Mouse (Mus musculus) layer of hippocampus, postnatal 10 days (tissue): Measurements from ENCODE around the gene Fthl17e. TPM values are rescaled to one million over a fixed set of nuclear protein-coding genes. Genes with fewer than 3 reads are reported as not detected.
"Not testable (repeated sequence)": the region's sequence is repeated elsewhere in the genome, so short reads cannot be mapped to it uniquely, and the experiment has no call there.

ENCODE experiments used
- DNase-seq, 2 experiments: peaks; one replicate each; pipeline ENCODE4 v3.0.0; 2021; ENCODE audit warnings: low spot score in 2 of 2
- long read RNA-seq: library from polyadenylated mRNA; stranded (forward); transcript quantifications from one replicate; pipeline ENCODE4 v2.0.0, GENCODE M21; 2023
- total RNA-seq, 2 experiments: library from RNA; stranded (reverse); gene quantifications; 2 replicates each; pipeline ENCODE4 v1.2.3; 2021

The Fthl17e gene
- not detected for total RNA-seq
- long read RNA-seq, result 0 reads

GRCm38 (mm10) chrX:9033193-9033592 is at the start of gene Fthl17e:
Fthl17e (plus strand) TSS chrX:9033493.
- not testable (repeated sequence) for DNase-seq

GRCm38 (mm10) chrX:8986655-8987054 is 46.6 kb upstream of the Fthl17e start, which contains the start of gene Fthl17d:
Fthl17d (minus strand) TSS chrX:8986755.
- not testable (repeated sequence) for DNase-seq

- no peak for DNase-seq
Measured at GRCm38 (mm10) chrX:9016079-9016478, 17.2 kb upstream of the Fthl17e start.

GRCm38 (mm10) chrX:9019481-9019880 is 13.8 kb upstream of the Fthl17e start:
- no peak for DNase-seq

- DNase-seq, result peak in 1 of 2 experiments; percentile 9
Measured at GRCm38 (mm10) chrX:9041611-9042010, 8.3 kb downstream of the Fthl17e start.

- peak; percentile 75 to 91 for DNase-seq
Measured at GRCm38 (mm10) chrX:9060952-9061351, 27.7 kb downstream of the Fthl17e start.

- no peak for DNase-seq
Measured at GRCm38 (mm10) chrX:9062101-9062500, 28.8 kb downstream of the Fthl17e start.

- not testable (repeated sequence) for DNase-seq
Measured at GRCm38 (mm10) chrX:9062715-9063114, 29.4 kb downstream of the Fthl17e start, which contains the start of gene Fthl17f. Fthl17f (plus strand) TSS chrX:9063015.

- DNase-seq, result peak; percentile 72 to 82
Measured at GRCm38 (mm10) chrX:9077699-9078098, 44.4 kb downstream of the Fthl17e start.

Other genes with a start within 250 kb of the Fthl17e start
- not detected for gene Ssxb5, start 229.8 kb upstream of the Fthl17e start, total RNA-seq
- gene Gm6592, start 189.5 kb upstream of the Fthl17e start, total RNA-seq, result not detected
- gene Gm5751, start 159.2 kb upstream of the Fthl17e start, total RNA-seq, result not detected
- 10 to 100 TPM; 24.0 to 26.4 TPM for gene B630019K06Rik, start 141.1 kb upstream of the Fthl17e start, total RNA-seq
- gene Fthl17b, start 70.5 kb upstream of the Fthl17e start, total RNA-seq, result not detected
- not detected for gene Fthl17c, start 56.9 kb upstream of the Fthl17e start, total RNA-seq
- not detected for gene Fthl17d, start 46.7 kb upstream of the Fthl17e start, total RNA-seq
- gene Fthl17f, start 29.5 kb downstream of the Fthl17e start, total RNA-seq, result not detected
- not detected for gene 4930402K13Rik, start 71.1 kb downstream of the Fthl17e start, total RNA-seq
- 1 to 10 TPM; 3.9 to 5.5 TPM for gene Lancl3, start 166.4 kb downstream of the Fthl17e start, total RNA-seq
- not detected for gene Gm14862, start 223.4 kb downstream of the Fthl17e start, total RNA-seq
- gene Xk, start 239.3 kb downstream of the Fthl17e start, total RNA-seq, result 10 to 100 TPM in 1 of 2 experiments, 1 to 10 TPM in 1; 9.1 to 11.5 TPM